Mouse (Mus musculus) CH12.LX (cell line): ENCODE measurements around the gene Vsig10. TPM values are rescaled to one million over a fixed set of nuclear protein-coding genes. Genes with fewer than 3 reads are reported as not detected.

Source experiments
- DNase-seq: peaks from one replicate; pipeline ENCODE4 v3.0.0-alpha.2; 2013; ENCODE audit errors: extremely low read depth
- H3K27ac ChIP-seq: 2 replicates; pipeline ENCODE4 v1.5.1; 2012; ENCODE audit warnings: low read depth, mild to moderate bottlenecking, control low read depth, moderate library complexity; ENCODE audit not compliant: insufficient read depth
- H3K27me3 ChIP-seq: replicated peaks from 2 replicates; pipeline ENCODE3; 2012; ENCODE audit warnings: inconsistent platforms
- H3K36me3 ChIP-seq, 2 experiments: replicated peaks in 1 of 2; 2 replicates each; pipeline versions ENCODE3 to v1.6.1; 2012; ENCODE audit warnings: inconsistent platforms in 1 of 2, low read length in 1 of 2, mild to moderate bottlenecking in 1 of 2, mixed read lengths in 1 of 2, moderate library complexity in 1 of 2; ENCODE audit not compliant: control insufficient read depth in 1 of 2, insufficient read depth in 1 of 2
- H3K4me1 ChIP-seq, 2 experiments: 2 replicates each; pipeline ENCODE4 v1.6.1; 2012; ENCODE audit warnings: inconsistent platforms in 1 of 2, moderate library complexity in 1 of 2; ENCODE audit not compliant: insufficient read depth in 2 of 2, control insufficient read depth in 1 of 2
- H3K4me2 ChIP-seq: 2 replicates; pipeline ENCODE4 v1.6.1; 2012; ENCODE audit warnings: low read depth, mild to moderate bottlenecking, control low read depth; ENCODE audit not compliant: poor library complexity, insufficient read depth, severe bottlenecking
- H3K4me3 ChIP-seq, 3 experiments: fragments of 150-350 bp in 1 of 3; sonication (generic) in 1 of 3; replicated peaks in 1 of 3; 2 replicates each; pipeline versions ENCODE3 to v1.5.1; 2011 to 2012; ENCODE audit warnings: low read depth in 2 of 3, low read length in 2 of 3, mild to moderate bottlenecking in 2 of 3, moderate library complexity in 2 of 3, control low read depth in 1 of 3, improper control_type of control experiment in 1 of 3, inconsistent platforms in 1 of 3, mixed read lengths in 1 of 3; ENCODE audit not compliant: poor library complexity in 1 of 3
- H3K79me2 ChIP-seq: replicated peaks from 2 replicates; pipeline ENCODE4 v1.6.1; 2012; ENCODE audit warnings: mild to moderate bottlenecking, moderate library complexity; ENCODE audit not compliant: control insufficient read depth, poor library complexity, insufficient read depth, severe bottlenecking; ENCODE audit errors: extremely low read depth
- H3K9ac ChIP-seq: 2 replicates; pipeline ENCODE4 v1.6.1; 2012; ENCODE audit warnings: low read depth, mild to moderate bottlenecking, control low read depth, moderate library complexity; ENCODE audit not compliant: insufficient read depth
- H3K9me3 ChIP-seq: replicated peaks from 2 replicates; pipeline ENCODE3; 2012; ENCODE audit warnings: low read length, inconsistent platforms, mixed read lengths
- BHLHE40 ChIP-seq: IDR thresholded peaks from 2 replicates; pipeline ENCODE4 v1.6.1; 2011; ENCODE audit warnings: mild to moderate bottlenecking, low read depth, low read length, improper control_type of control experiment
- CHD2 ChIP-seq: IDR thresholded peaks from 2 replicates; pipeline ENCODE4 v1.6.1; 2011; ENCODE audit warnings: low read length, improper control_type of control experiment
- CTCF ChIP-seq, 2 experiments: IDR thresholded peaks in 1 of 2; conservative IDR thresholded peaks in 1 of 2; 2 replicates each; pipeline ENCODE4 v1.5.1; 2011 to 2012; ENCODE audit warnings: low read depth in 2 of 2, low read length in 2 of 2, improper control_type of control experiment in 1 of 2, inconsistent platforms in 1 of 2, mild to moderate bottlenecking in 1 of 2, moderate library complexity in 1 of 2
- E2F4 ChIP-seq: IDR thresholded peaks from 2 replicates; pipeline ENCODE4 v1.6.1; 2011; ENCODE audit warnings: low read depth, low read length, improper control_type of control experiment; ENCODE audit not compliant: insufficient replicate concordance
- ELF1 ChIP-seq: IDR thresholded peaks from 2 replicates; pipeline ENCODE4 v1.6.1; 2014; ENCODE audit warnings: low read depth, mild to moderate bottlenecking, inconsistent platforms, low read length, improper control_type of control experiment
- EP300 ChIP-seq: IDR thresholded peaks from 2 replicates; pipeline ENCODE4 v1.6.1; 2011; ENCODE audit warnings: low read length, improper control_type of control experiment
- ETS1 ChIP-seq: conservative IDR thresholded peaks from 2 replicates; pipeline ENCODE4 v1.6.1; 2012; ENCODE audit warnings: low read depth, mild to moderate bottlenecking, inconsistent platforms, low read length, improper control_type of control experiment, moderate library complexity
- HCFC1 ChIP-seq: IDR thresholded peaks from 2 replicates; pipeline ENCODE4 v1.6.1; 2012; ENCODE audit warnings: low read depth, mild to moderate bottlenecking, inconsistent platforms, low read length, improper control_type of control experiment
- JUN ChIP-seq: IDR thresholded peaks from 2 replicates; pipeline ENCODE4 v1.6.1; 2011; ENCODE audit warnings: low read depth, mild to moderate bottlenecking, low read length, improper control_type of control experiment, moderate library complexity; ENCODE audit not compliant: insufficient read depth
- KAT2A ChIP-seq: IDR thresholded peaks from 2 replicates; pipeline ENCODE4 v1.6.1; 2012; ENCODE audit warnings: low read length, improper control_type of control experiment, inconsistent platforms; ENCODE audit not compliant: insufficient replicate concordance
- MAX ChIP-seq: IDR thresholded peaks from 2 replicates; pipeline ENCODE4 v1.6.1; 2011; ENCODE audit warnings: low read length, improper control_type of control experiment
- MAZ ChIP-seq: IDR thresholded peaks from 2 replicates; pipeline ENCODE4 v1.6.1; 2012; ENCODE audit warnings: low read depth, mild to moderate bottlenecking, inconsistent platforms, low read length, improper control_type of control experiment, moderate library complexity
- MEF2A ChIP-seq: IDR thresholded peaks from 2 replicates; pipeline ENCODE4 v1.6.1; 2014; ENCODE audit warnings: low read depth, mild to moderate bottlenecking, inconsistent platforms, low read length, improper control_type of control experiment, borderline replicate concordance
- MXI1 ChIP-seq: IDR thresholded peaks from 2 replicates; pipeline ENCODE4 v1.6.1; 2011; ENCODE audit warnings: mild to moderate bottlenecking, low read depth, low read length, improper control_type of control experiment
- NELFE ChIP-seq: IDR thresholded peaks from 2 replicates; pipeline ENCODE4 v1.6.1; 2011; ENCODE audit warnings: low read depth, low read length, improper control_type of control experiment
- NRF1 ChIP-seq: IDR thresholded peaks from 2 replicates; pipeline ENCODE4 v1.6.1; 2014; ENCODE audit warnings: low read depth, mild to moderate bottlenecking, inconsistent platforms, low read length, improper control_type of control experiment, moderate library complexity
- PAX5 ChIP-seq: IDR thresholded peaks from 2 replicates; pipeline ENCODE4 v1.6.1; 2012; ENCODE audit warnings: low read length, inconsistent platforms, mixed read lengths
- POLR2AphosphoS2 ChIP-seq: IDR thresholded peaks from 2 replicates; pipeline ENCODE4 v1.6.1; 2011; ENCODE audit warnings: low read depth, low read length, improper control_type of control experiment
- RAD21 ChIP-seq: IDR thresholded peaks from 2 replicates; pipeline ENCODE4 v1.6.1; 2011; ENCODE audit warnings: low read depth, mild to moderate bottlenecking, low read length, improper control_type of control experiment, moderate library complexity
- RCOR1 ChIP-seq: conservative IDR thresholded peaks from 2 replicates; pipeline ENCODE4 v1.6.1; 2012; ENCODE audit warnings: low read depth, mild to moderate bottlenecking, inconsistent platforms, low read length, improper control_type of control experiment
- SIN3A ChIP-seq: IDR thresholded peaks from 2 replicates; pipeline ENCODE4 v1.6.1; 2012; ENCODE audit warnings: low read length, improper control_type of control experiment, inconsistent platforms
- TBP ChIP-seq: conservative IDR thresholded peaks from 2 replicates; pipeline ENCODE4 v1.6.1; 2011; ENCODE audit warnings: low read depth, low read length, improper control_type of control experiment
- TCF12 ChIP-seq: IDR thresholded peaks from 2 replicates; pipeline ENCODE4 v1.6.1; 2014; ENCODE audit warnings: low read depth, mild to moderate bottlenecking, inconsistent platforms, low read length, improper control_type of control experiment
- UBTF ChIP-seq: IDR thresholded peaks from 2 replicates; pipeline ENCODE4 v1.6.1; 2012; ENCODE audit warnings: low read depth, mild to moderate bottlenecking, inconsistent platforms, low read length, improper control_type of control experiment, moderate library complexity
- ZC3H11A ChIP-seq: IDR thresholded peaks from 2 replicates; pipeline ENCODE4 v1.6.1; 2012; ENCODE audit warnings: low read depth, mild to moderate bottlenecking, inconsistent platforms, low read length, improper control_type of control experiment
- ZMIZ1 ChIP-seq: IDR thresholded peaks from 2 replicates; pipeline ENCODE4 v1.6.1; 2012; ENCODE audit warnings: low read depth, mild to moderate bottlenecking, inconsistent platforms, low read length, improper control_type of control experiment
- ZNF384 ChIP-seq: IDR thresholded peaks from 2 replicates; pipeline ENCODE4 v1.6.1; 2012; ENCODE audit warnings: low read depth, low read length, improper control_type of control experiment, inconsistent platforms
- dilution Hi-C: fragments of 300-500 bp; cut with MboI; formaldehyde crosslinking; loops from 2 replicates; pipeline ENCODE4 v1.14.3; 2020; ENCODE audit warnings: low sequenced_read_pairs; ENCODE audit not compliant: extremely low pct_unique_long_range_greater_than_20kb, extremely low pct_ligation_motif_present
- in situ Hi-C: fragments of 300-500 bp; cut with MboI; formaldehyde crosslinking; loops from 3 replicates; pipeline ENCODE4 v1.14.3; 2019; ENCODE audit warnings: low sequenced_read_pairs, low pct_ligation_motif_present, low pct_unique_long_range_greater_than_20kb, mixed read lengths
- polyA plus RNA-seq: library from polyadenylated mRNA; unstranded; fragments of >175 nt; gene quantifications from 2 replicates; pipeline ENCODE4 v1.2.1, GENCODE M21; 2012; ENCODE audit warnings: low read depth; ENCODE audit not compliant: insufficient read length
- total RNA-seq, 2 experiments: library from RNA; depleted of rRNA; stranded (reverse); fragments of 300-350 nt in 1 of 2; fragments of >200 nt in 1 of 2; gene quantifications; 2 replicates each; pipeline ENCODE4 v1.2.3; 2012 to 2014

Gene Vsig10
- total and polyA plus RNA-seq, 3 experiments: 2.1 to 4.7 (median 3.9) TPM

- H3K79me2 ChIP-seq: no peaks in the 10 kb centered on the region
- DNase-seq: no peak
- in situ Hi-C loops: no loop called here
- H3K4me3 ChIP-seq: no peak overlapping the region
- no peaks in the 10 kb centered on the region for H3K9me3 ChIP-seq
- H3K36me3 ChIP-seq: peaks cover 6 to 9% of the 10 kb centered on the region in 2 experiments
- no peaks in the 10 kb centered on the region for H3K27me3 ChIP-seq
- H3K4me2 ChIP-seq: no peak overlapping the region
- no peak overlapping the region for H3K27ac ChIP-seq
- no peaks in the 10 kb centered on the region for H3K4me1 ChIP-seq
- dilution Hi-C loops: no loop called here
- no peak for TF ChIP-seq RAD21
- TF ChIP-seq RCOR1: no peak
- no peak for TF ChIP-seq MEF2A
- no peak for TF ChIP-seq EP300
- no peak for TF ChIP-seq ETS1
- no peak for TF ChIP-seq E2F4
- TF ChIP-seq JUN: no peak
- no peak for TF ChIP-seq NELFE
- no peak for TF ChIP-seq MXI1
- TF ChIP-seq UBTF: no peak
- TF ChIP-seq ELF1: no peak
- no peak for TF ChIP-seq BHLHE40
- TF ChIP-seq NRF1: no peak
- no peak for TF ChIP-seq ZNF384
- TF ChIP-seq CTCF (conservative IDR thresholded peaks at IDR 0.05 in 1 of 2, IDR thresholded peaks at IDR 0.05 in 1 of 2; ENCODE audit: low read depth in 2 of 2, low read length in 2 of 2): no peak
- TF ChIP-seq MAX: no peak
- no peak overlapping the region for H3K9ac ChIP-seq
These were observed 7.5 kb downstream of the Vsig10 start for GRCm38 (mm10) chr5:117326408-117326807.

GRCm38 (mm10) chr5:117330457-117330856, 11.6 kb downstream of the Vsig10 start:
- H3K27ac ChIP-seq: no peak overlapping the region
- H3K36me3 ChIP-seq: peaks cover 7% of the 10 kb centered on the region in 2 experiments
- H3K9me3 ChIP-seq: no peaks in the 10 kb centered on the region
- H3K79me2 ChIP-seq: no peaks in the 10 kb centered on the region
- no peaks in the 10 kb centered on the region for H3K27me3 ChIP-seq
- no peak for DNase-seq
- TF ChIP-seq JUN (no peak), E2F4 (no peak), UBTF (no peak), MAX (no peak), KAT2A (no peak), ELF1 (no peak), ZC3H11A (no peak), MAZ (no peak), ETS1 (no peak), ZMIZ1 (no peak), CTCF (conservative IDR thresholded peaks at IDR 0.05 in 1 of 2, IDR thresholded peaks at IDR 0.05 in 1 of 2; ENCODE audit: low read depth in 2 of 2, low read length in 2 of 2) (no peak), EP300 (no peak), SIN3A (no peak), HCFC1 (no peak), PAX5 (no peak), TBP (no peak), CHD2 (no peak), POLR2AphosphoS2 (no peak), TCF12 (no peak)
- in situ Hi-C loops: no loop called here
- dilution Hi-C loops: no loop called here
- no peak overlapping the region for H3K4me3 ChIP-seq
- no peaks in the 10 kb centered on the region for H3K4me1 ChIP-seq
- H3K4me2 ChIP-seq: no peak overlapping the region
- no peak overlapping the region for H3K9ac ChIP-seq
